Mouse (Mus musculus) C2C12 (cell line): ENCODE measurements around the gene Lsr. TPM values are rescaled to one million over a fixed set of nuclear protein-coding genes. Genes with fewer than 3 reads are reported as not detected.

Source experiments
- H3K27me3 ChIP-seq: one replicate; pipeline ENCODE4 v1.6.1; 2011; ENCODE audit not compliant: control insufficient read depth, insufficient read depth, insufficient read length
- H3K36me3 ChIP-seq: one replicate; pipeline ENCODE4 v1.6.1; 2011; ENCODE audit not compliant: control insufficient read depth, insufficient read depth
- H3K4me3 ChIP-seq: one replicate; pipeline ENCODE4 v1.5.1; 2011; ENCODE audit warnings: mild to moderate bottlenecking, control low read depth; ENCODE audit not compliant: poor library complexity, insufficient read depth, severe bottlenecking
- H3K79me2 ChIP-seq: one replicate; pipeline ENCODE4 v1.6.1; 2011; ENCODE audit not compliant: control insufficient read depth, insufficient read depth
- H3K79me3 ChIP-seq: one replicate; pipeline ENCODE4 v1.6.1; 2011; ENCODE audit warnings: low read depth, control low read depth
- H3ac ChIP-seq: one replicate; pipeline ENCODE3; 2011; ENCODE audit warnings: low read depth; ENCODE audit not compliant: control insufficient read depth, insufficient read length
- CEBPB ChIP-seq: IDR thresholded peaks from one replicate; pipeline ENCODE4 v1.6.1; 2011; ENCODE audit warnings: low read depth, mild to moderate bottlenecking, control low read depth, moderate library complexity
- CTCF ChIP-seq: IDR thresholded peaks from one replicate; pipeline ENCODE4 v1.5.1; 2011; ENCODE audit not compliant: control insufficient read depth, insufficient read depth, insufficient read length
- FOSL1 ChIP-seq: IDR thresholded peaks from one replicate; pipeline ENCODE4 v1.8.0; 2011; ENCODE audit warnings: mild to moderate bottlenecking, low read length; ENCODE audit not compliant: poor library complexity, insufficient read depth, severe bottlenecking
- MAX ChIP-seq: IDR thresholded peaks from one replicate; pipeline ENCODE4 v1.6.1; 2011; ENCODE audit warnings: mild to moderate bottlenecking, control low read depth
- MYOD1 ChIP-seq: IDR thresholded peaks from one replicate; pipeline ENCODE4 v1.6.1; 2011; ENCODE audit warnings: low read depth; ENCODE audit not compliant: control insufficient read depth, insufficient read length
- MYOG ChIP-seq: IDR thresholded peaks from one replicate; pipeline ENCODE4 v1.6.1; 2011; ENCODE audit not compliant: control insufficient read depth, insufficient read length; ENCODE audit errors: extremely low read depth
- USF1 ChIP-seq: IDR thresholded peaks from one replicate; pipeline ENCODE4 v1.6.1; 2011; ENCODE audit warnings: low read depth, mild to moderate bottlenecking, control low read depth, moderate library complexity
- polyA plus RNA-seq: library from polyadenylated mRNA; unstranded; fragments of >200 nt; fragmentation: generic; extraction: Trizol; gene quantifications from one replicate; pipeline ENCODE4 v1.2.1, GENCODE M21; 2012; ENCODE audit warnings: missing spikeins

The Lsr gene
- polyA plus RNA-seq, 1 experiment = 0.04 TPM

DNA sequence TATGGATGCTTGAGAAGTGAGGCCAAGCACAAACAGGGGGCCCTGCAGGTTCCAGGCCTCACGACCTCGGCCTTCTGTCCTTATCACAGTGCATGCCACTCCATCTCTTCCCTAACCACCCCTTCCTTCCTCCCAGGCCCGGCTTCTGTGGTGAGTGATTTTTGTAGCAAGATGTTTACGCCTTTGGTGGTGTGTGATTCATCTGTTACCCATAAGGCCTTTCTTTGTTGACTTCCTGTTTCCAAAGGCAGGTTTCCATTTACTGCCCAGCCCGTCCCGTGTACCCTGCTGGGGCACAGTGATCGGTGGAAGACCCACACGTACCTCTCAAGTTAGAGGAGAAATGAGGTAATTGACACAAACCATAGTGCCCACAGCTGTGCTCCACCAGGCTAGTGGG, 29.4 kb upstream of the Lsr start:
- H3ac ChIP-seq = no peak overlapping the region
- no peak overlapping the region for H3K4me3 ChIP-seq
- H3K27me3 ChIP-seq = no peaks in the 10 kb centered on the region
- H3K79me3 ChIP-seq = no peaks in the 10 kb centered on the region
- H3K79me2 ChIP-seq = no peaks in the 10 kb centered on the region
- H3K36me3 ChIP-seq = no peaks in the 10 kb centered on the region
- no peak for TF ChIP-seq CTCF
- no peak for TF ChIP-seq FOSL1
- TF ChIP-seq MYOG = no peak
- TF ChIP-seq MAX = no peak
- TF ChIP-seq MYOD1 = no peak

- Histone ChIP-seq H3K79me2 (no peaks in the 10 kb centered on the region), H3K27me3 (no peaks in the 10 kb centered on the region), H3K4me3 (no peak overlapping the region), H3ac (no peak overlapping the region), H3K36me3 (no peaks in the 10 kb centered on the region), H3K79me3 (no peaks in the 10 kb centered on the region)
- TF ChIP-seq FOSL1 = no peak
- no peak for TF ChIP-seq MAX
- no peak for TF ChIP-seq MYOG
- no peak for TF ChIP-seq CEBPB
- TF ChIP-seq MYOD1 = no peak
- TF ChIP-seq USF1 = no peak
- no peak for TF ChIP-seq CTCF
Measured at GRCm38 (mm10) chr7:31000505-31001020, 27.3 kb upstream of the Lsr start.

DNA sequence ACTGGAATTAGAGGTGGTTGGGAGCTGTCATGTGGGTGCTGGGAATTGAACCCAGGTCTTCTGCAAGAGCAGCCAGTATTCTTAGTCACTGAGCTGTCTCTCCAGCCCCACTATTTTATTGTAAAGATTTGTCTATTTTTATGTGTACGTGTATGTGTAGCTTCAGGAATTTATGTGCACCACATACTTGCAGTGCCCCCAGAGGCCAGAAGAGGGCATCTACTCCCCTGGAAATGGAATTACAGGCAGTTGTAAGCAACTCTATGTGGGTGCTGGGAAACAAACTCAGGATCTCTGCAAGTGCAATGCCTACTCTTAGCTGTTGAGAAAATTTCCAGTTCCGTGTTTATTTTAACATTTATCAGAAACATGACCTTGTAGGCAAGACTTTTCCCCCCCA, 23.2 kb upstream of the Lsr start:
- Histone ChIP-seq H3K79me2 (no peaks in the 10 kb centered on the region), H3K79me3 (no peaks in the 10 kb centered on the region), H3ac (no peak overlapping the region), H3K27me3 (peaks cover 6% of the 10 kb centered on the region), H3K36me3 (no peaks in the 10 kb centered on the region), H3K4me3 (no peak overlapping the region)
- no peak for TF ChIP-seq USF1
- TF ChIP-seq MYOG = no peak
- TF ChIP-seq MAX = no peak
- TF ChIP-seq CTCF = no peak
- no peak for TF ChIP-seq FOSL1
- no peak for TF ChIP-seq MYOD1
- TF ChIP-seq CEBPB = no peak

DNA sequence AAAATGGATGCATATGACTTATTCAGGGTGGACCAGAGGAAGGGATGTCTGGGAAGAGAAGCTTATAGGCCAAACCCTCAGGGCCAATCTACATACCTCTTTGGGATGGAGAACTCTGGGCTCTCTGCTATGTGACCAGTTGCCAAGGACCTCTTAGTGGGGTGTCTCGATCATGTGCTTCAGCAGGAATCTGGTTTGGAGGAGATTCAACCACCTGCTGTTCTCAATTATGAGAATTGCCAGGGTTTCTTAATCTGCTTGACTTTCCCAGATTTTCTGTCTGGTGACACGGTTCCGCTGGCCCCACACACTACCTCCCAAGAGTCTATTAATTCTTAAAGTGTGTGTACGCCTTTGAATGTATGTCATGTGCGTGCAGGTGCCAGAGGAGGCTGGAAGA, 20.7 kb upstream of the Lsr start:
- Histone ChIP-seq H3K27me3 (peaks cover 14% of the 10 kb centered on the region), H3K36me3 (no peaks in the 10 kb centered on the region), H3K79me3 (no peaks in the 10 kb centered on the region), H3K79me2 (no peaks in the 10 kb centered on the region), H3K4me3 (no peak overlapping the region), H3ac (no peak overlapping the region)
- TF ChIP-seq FOSL1 (no peak), CTCF (no peak), USF1 (no peak), MYOD1 (no peak), MYOG (no peak), CEBPB (no peak)

GRCm38 (mm10) chr7:30992148-30992547, 18.9 kb upstream of the Lsr start:
- H3K36me3 ChIP-seq = no peaks in the 10 kb centered on the region
- H3K27me3 ChIP-seq = peaks cover 17% of the 10 kb centered on the region
- no peak for TF ChIP-seq MYOD1
- TF ChIP-seq USF1 = peak; percentile 6
- no peaks in the 10 kb centered on the region for H3K79me3 ChIP-seq
- H3ac ChIP-seq = no peak overlapping the region
- H3K79me2 ChIP-seq = no peaks in the 10 kb centered on the region
- no peak overlapping the region for H3K4me3 ChIP-seq

DNA sequence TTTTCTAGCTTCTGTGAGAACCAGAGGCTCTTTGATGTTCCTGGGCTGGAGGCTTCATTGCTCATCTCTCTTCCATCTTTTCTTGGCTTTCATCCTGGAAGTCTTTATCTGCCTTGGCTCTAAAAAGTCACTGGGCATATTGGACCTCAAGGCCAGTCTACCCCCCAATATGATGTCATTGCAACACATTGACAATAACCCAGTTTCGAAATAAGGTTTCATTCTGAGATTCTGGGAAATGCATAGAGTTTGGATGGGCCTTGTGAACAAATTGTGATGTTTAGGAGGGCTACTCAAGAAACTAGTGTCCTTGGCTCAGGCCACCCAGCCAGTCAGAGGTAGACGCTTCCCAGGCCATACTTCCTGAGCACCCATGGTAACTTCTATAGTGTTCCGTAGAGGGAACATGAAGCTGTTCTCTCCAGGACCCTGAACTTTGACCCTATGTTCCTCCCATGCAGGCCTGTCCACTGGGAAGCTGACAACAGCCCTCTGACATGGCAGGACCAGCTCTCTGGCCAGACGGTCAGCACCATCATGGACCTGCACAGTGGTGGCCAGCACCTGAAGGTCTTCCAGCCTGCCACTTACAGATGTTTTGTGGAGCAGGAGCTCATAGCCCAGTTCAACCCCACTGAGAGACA, 15.4 kb upstream of the Lsr start:
- Histone ChIP-seq H3K79me2 (no peaks in the 10 kb centered on the region), H3ac (no peak overlapping the region), H3K79me3 (no peaks in the 10 kb centered on the region), H3K4me3 (no peak overlapping the region), H3K27me3 (peaks cover 17% of the 10 kb centered on the region), H3K36me3 (no peaks in the 10 kb centered on the region)
- no peak for TF ChIP-seq CEBPB
- no peak for TF ChIP-seq USF1
- no peak for TF ChIP-seq FOSL1
- TF ChIP-seq CTCF = no peak
- no peak for TF ChIP-seq MYOD1
- no peak for TF ChIP-seq MYOG
- no peak for TF ChIP-seq MAX
